Mouse (Mus musculus): ENCODE data around the gene Nynrin. TPM values are rescaled to one million over a fixed set of nuclear protein-coding genes. Genes with fewer than 3 reads are reported as not detected.

The Nynrin gene
- polyA plus RNA-seq, 1 experiment from 2014 or later = 2.2 TPM

- WGBS (ENCODE audit: insufficient replicate concordance) = 2% methylated on average over 18 of the region's 37 CpGs
- peaks cover 85% of the 10 kb centered on the region for H3K27me3 ChIP-seq
- peak overlapping the region; percentile 46 for H3K4me3 ChIP-seq (replicated peaks)
- H3K27ac ChIP-seq = peak overlapping the region; percentile 23; the same call in 1 of the 2 replicates
- H3K4me1 ChIP-seq (replicated peaks) = peaks cover 41% of the 10 kb centered on the region
- no peaks in the 10 kb centered on the region for H3K9me3 ChIP-seq (replicated peaks)
- H3K9ac ChIP-seq = no peak overlapping the region
- DNase-seq (no peak), ATAC-seq (ENCODE audit: low read depth) (no peak)
- H3K36me3 ChIP-seq = no peaks in the 10 kb centered on the region
- peak overlapping the region; percentile 49 for H3K4me2 ChIP-seq
These were observed 28.4 kb upstream of the Nynrin start for GRCm38 (mm10) chr14:55825216-55826051.

DNA sequence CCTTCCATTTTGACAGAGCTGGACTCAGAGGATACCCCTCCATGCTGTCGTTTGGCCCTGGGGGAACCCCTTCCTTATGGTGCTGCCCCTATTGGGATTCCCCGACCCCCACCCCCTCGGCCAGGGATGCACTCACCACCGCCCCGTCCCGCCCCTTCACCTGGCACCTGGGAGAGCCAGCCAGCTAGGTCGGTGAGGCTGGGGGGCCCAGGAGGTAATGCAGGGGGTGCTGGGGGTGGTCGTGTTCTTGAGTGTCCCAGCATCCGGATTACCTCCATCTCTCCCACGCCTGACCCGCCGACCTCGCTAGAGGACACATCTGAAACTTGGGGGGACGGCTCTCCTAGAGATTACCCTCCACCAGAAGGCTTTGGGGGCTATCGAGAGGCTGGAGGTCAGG, 27.7 kb upstream of the Nynrin start:
- H3K36me3 ChIP-seq = no peaks in the 10 kb centered on the region
- H3K4me3 ChIP-seq (replicated peaks) = peak overlapping the region; percentile 46
- 6% methylated on average over 15 of the region's 15 CpGs for WGBS (ENCODE audit: insufficient replicate concordance)
- ATAC-seq (ENCODE audit: low read depth) (no peak), DNase-seq (no peak)
- H3K9me3 ChIP-seq (replicated peaks) = no peaks in the 10 kb centered on the region
- H3K27ac ChIP-seq = no peak overlapping the region
- H3K4me1 ChIP-seq (replicated peaks) = peaks cover 41% of the 10 kb centered on the region
- peaks cover 92% of the 10 kb centered on the region for H3K27me3 ChIP-seq
- H3K4me2 ChIP-seq = peak overlapping the region; percentile 49
- H3K9ac ChIP-seq = no peak overlapping the region

GRCm38 (mm10) chr14:55826551-55827340, 27.1 kb upstream of the Nynrin start:
- peak overlapping the region; percentile 49 for H3K4me2 ChIP-seq
- H3K9me3 ChIP-seq (replicated peaks) = no peaks in the 10 kb centered on the region
- H3K4me1 ChIP-seq (replicated peaks) = peaks cover 41% of the 10 kb centered on the region
- DNase-seq (no peak), ATAC-seq (ENCODE audit: low read depth) (no peak)
- H3K4me3 ChIP-seq (replicated peaks) = peak overlapping the region; percentile 46
- H3K27ac ChIP-seq = no peak overlapping the region
- H3K36me3 ChIP-seq = no peaks in the 10 kb centered on the region
- 17% methylated on average over 41 of the region's 41 CpGs for WGBS (ENCODE audit: insufficient replicate concordance)
- H3K27me3 ChIP-seq = peaks cover 94% of the 10 kb centered on the region
- H3K9ac ChIP-seq = no peak overlapping the region

DNA sequence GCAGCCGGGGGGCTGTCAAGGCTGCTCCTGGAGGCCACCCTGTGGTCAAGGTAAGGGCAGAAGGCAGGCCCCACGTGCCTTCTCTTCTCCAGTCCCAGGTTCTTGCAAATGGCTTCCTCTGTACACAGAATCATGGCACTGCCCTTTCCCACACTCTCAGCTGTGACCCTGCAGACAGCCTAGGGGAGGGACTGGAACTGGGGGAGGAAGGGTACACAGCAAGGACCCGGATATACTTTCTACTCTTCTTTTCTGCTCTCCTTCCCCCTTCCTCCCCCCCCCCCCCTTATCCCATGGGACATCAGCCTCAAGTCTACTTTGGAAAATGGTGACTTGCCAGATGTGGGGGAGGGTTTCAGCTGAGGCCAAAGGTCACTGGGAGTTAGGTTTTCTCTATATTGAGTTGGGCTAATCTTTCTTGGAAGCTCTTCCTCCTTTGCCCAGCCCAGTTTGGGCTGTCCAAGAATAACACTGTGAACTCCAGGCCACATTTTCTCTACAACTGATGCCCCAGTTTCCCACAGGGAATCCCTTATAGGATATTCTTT, 25.0 kb upstream of the Nynrin start:
- ATAC-seq (ENCODE audit: low read depth) (no peak), DNase-seq (no peak)
- H3K27me3 ChIP-seq = peaks cover 82% of the 10 kb centered on the region
- H3K9ac ChIP-seq = no peak overlapping the region
- no peak overlapping the region for H3K4me2 ChIP-seq
- H3K4me3 ChIP-seq (replicated peaks) = no peak overlapping the region
- no peak overlapping the region for H3K27ac ChIP-seq
- peaks cover 28% of the 10 kb centered on the region for H3K4me1 ChIP-seq (replicated peaks)
- no peaks in the 10 kb centered on the region for H3K36me3 ChIP-seq
- H3K9me3 ChIP-seq (replicated peaks) = no peaks in the 10 kb centered on the region
- WGBS (ENCODE audit: insufficient replicate concordance) = 23% methylated on average over 3 of the region's 3 CpGs

DNA sequence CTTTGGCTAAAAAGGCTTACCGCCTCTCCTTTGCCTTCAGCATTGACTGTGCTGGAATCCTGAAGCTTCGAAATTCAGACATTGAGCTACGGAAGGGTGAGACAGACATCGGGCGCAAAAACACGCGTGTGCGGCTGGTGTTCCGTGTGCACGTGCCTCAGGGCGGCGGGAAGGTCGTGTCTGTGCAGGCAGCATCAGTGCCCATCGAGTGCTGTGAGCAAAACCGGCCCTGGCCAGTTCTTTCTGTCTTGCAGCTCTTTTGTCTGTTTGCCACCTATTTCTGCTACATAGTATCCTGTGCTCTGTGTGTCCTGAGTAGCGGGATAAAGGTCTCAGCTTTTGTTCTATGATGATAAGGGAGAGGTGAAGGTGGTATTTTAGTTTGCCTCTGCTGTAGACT, 24.0 kb upstream of the Nynrin start:
- no peak overlapping the region for H3K9ac ChIP-seq
- peaks cover 71% of the 10 kb centered on the region for H3K27me3 ChIP-seq
- WGBS (ENCODE audit: insufficient replicate concordance) = 71% methylated on average over 16 of the region's 16 CpGs
- H3K36me3 ChIP-seq = no peaks in the 10 kb centered on the region
- no peak for ATAC-seq (ENCODE audit: low read depth)
- H3K27ac ChIP-seq = no peak overlapping the region
- peaks cover 21% of the 10 kb centered on the region for H3K4me1 ChIP-seq (replicated peaks)
- H3K4me2 ChIP-seq = no peak overlapping the region
- no peak for DNase-seq
- no peak overlapping the region for H3K4me3 ChIP-seq (replicated peaks)
- no peaks in the 10 kb centered on the region for H3K9me3 ChIP-seq (replicated peaks)

DNA sequence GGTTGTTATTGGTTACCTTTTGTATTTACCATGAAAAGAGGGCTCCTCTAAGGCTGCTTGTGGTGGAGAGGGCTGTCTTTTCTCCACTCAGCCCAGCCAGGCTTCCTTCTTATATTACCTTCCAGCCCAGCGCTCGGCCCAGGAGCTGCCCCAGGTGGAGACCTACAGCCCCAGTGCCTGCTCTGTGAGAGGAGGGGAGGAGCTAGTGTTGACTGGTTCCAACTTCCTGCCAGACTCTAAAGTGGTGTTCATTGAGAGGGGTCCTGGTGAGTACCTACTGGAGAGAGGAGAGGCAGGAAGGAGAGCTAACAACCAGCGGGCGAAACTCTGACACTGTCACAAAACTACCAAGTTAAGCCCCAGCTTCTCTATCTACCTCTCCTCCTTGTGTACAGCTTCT, 23.5 kb upstream of the Nynrin start:
- Histone ChIP-seq H3K27me3 (peaks cover 67% of the 10 kb centered on the region), H3K4me1 (replicated peaks) (peaks cover 16% of the 10 kb centered on the region), H3K36me3 (no peaks in the 10 kb centered on the region), H3K9me3 (replicated peaks) (no peaks in the 10 kb centered on the region), H3K27ac (no peak overlapping the region), H3K4me2 (no peak overlapping the region), H3K9ac (no peak overlapping the region), H3K4me3 (replicated peaks) (no peak overlapping the region)
- WGBS (ENCODE audit: insufficient replicate concordance) = 62% methylated on average over 4 of the region's 4 CpGs
- DNase-seq (no peak), ATAC-seq (ENCODE audit: low read depth) (no peak; the same call in 1 of the 2 replicates)

- ATAC-seq (ENCODE audit: low read depth) (no peak), DNase-seq (no peak)
- no peaks in the 10 kb centered on the region for H3K9me3 ChIP-seq (replicated peaks)
- H3K27ac ChIP-seq = no peak overlapping the region
- peaks cover 7% of the 10 kb centered on the region for H3K4me1 ChIP-seq (replicated peaks)
- WGBS (ENCODE audit: insufficient replicate concordance) = 71% methylated on average over 4 of the region's 4 CpGs
- H3K4me3 ChIP-seq (replicated peaks) = no peak overlapping the region
- no peak overlapping the region for H3K4me2 ChIP-seq
- H3K36me3 ChIP-seq = no peaks in the 10 kb centered on the region
- H3K9ac ChIP-seq = no peak overlapping the region
- H3K27me3 ChIP-seq = peaks cover 39% of the 10 kb centered on the region
These were observed 20.7 kb upstream of the Nynrin start for GRCm38 (mm10) chr14:55833126-55833525.

DNA sequence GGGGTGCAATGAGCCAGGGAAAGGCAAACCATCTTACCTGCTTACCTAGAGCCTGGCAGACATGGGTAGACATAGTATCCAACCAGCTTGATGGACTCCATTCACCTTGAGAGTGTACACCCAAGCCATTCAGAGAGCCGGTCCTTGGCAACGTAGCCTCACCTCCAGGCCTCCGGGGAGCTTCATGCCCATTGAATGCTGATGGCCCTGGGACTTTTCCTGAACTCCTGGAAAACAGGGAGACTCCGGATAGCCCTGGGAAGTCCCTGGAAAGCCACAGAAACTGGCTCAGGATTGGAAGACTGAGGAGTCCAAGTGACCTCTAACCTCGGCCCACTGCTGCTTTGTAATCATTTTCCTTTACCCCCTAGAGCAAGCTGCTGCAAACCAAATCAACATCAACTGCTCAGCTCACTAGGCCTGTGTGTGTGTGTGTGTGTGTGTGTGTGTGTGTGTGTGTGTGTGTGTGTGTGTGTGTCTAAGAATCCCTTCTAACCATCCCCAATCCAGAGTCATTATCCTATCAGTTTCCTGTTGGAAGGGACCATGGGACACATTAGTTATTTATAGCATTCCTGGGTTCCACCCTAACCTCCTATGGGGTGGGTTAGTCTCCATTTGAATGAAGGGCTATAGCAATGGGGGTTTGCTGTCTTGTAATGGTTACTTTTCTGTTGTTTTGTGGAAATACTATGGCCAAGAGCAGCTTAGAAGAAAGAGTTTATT, 18.8 kb upstream of the Nynrin start:
- ATAC-seq (ENCODE audit: low read depth) (no peak), DNase-seq (no peak)
- H3K4me1 ChIP-seq (replicated peaks) = no peaks in the 10 kb centered on the region
- no peak overlapping the region for H3K9ac ChIP-seq
- no peak overlapping the region for H3K4me3 ChIP-seq (replicated peaks)
- WGBS (ENCODE audit: insufficient replicate concordance) = 71% methylated on average over 5 of the region's 5 CpGs
- H3K27ac ChIP-seq = no peak overlapping the region
- no peaks in the 10 kb centered on the region for H3K36me3 ChIP-seq
- no peak overlapping the region for H3K4me2 ChIP-seq
- no peaks in the 10 kb centered on the region for H3K9me3 ChIP-seq (replicated peaks)
- peaks cover 20% of the 10 kb centered on the region for H3K27me3 ChIP-seq

GRCm38 (mm10) chr14:55838312-55838711, 15.5 kb upstream of the Nynrin start:
- no peak overlapping the region for H3K9ac ChIP-seq
- no peak overlapping the region for H3K4me3 ChIP-seq (replicated peaks)
- no peak for DNase-seq
- H3K27ac ChIP-seq = no peak overlapping the region
- H3K4me2 ChIP-seq = no peak overlapping the region
- no peaks in the 10 kb centered on the region for H3K36me3 ChIP-seq
- WGBS (ENCODE audit: insufficient replicate concordance) = 64% methylated on average over 5 of the region's 5 CpGs
- H3K9me3 ChIP-seq (replicated peaks) = no peaks in the 10 kb centered on the region
- ATAC-seq (ENCODE audit: low read depth) = no peak
- 0 out of 2 replicates have a peak, but pooled peaks cover 3% of the 10 kb centered on the region for H3K27me3 ChIP-seq
- H3K4me1 ChIP-seq (replicated peaks) = no peaks in the 10 kb centered on the region

- 53% methylated on average over 4 of the region's 4 CpGs for WGBS (ENCODE audit: insufficient replicate concordance)
- H3K4me3 ChIP-seq (replicated peaks) = no peak overlapping the region
- H3K4me2 ChIP-seq = no peak overlapping the region
- no peak overlapping the region for H3K9ac ChIP-seq
- H3K27ac ChIP-seq = no peak overlapping the region
- no peaks in the 10 kb centered on the region for H3K4me1 ChIP-seq (replicated peaks)
- DNase-seq = no peak
- no peak for ATAC-seq (ENCODE audit: low read depth)
- no peaks in the 10 kb centered on the region for H3K27me3 ChIP-seq
- H3K9me3 ChIP-seq (replicated peaks) = no peaks in the 10 kb centered on the region
- no peaks in the 10 kb centered on the region for H3K36me3 ChIP-seq
These were observed 15.1 kb upstream of the Nynrin start for GRCm38 (mm10) chr14:55838740-55839139.

DNA sequence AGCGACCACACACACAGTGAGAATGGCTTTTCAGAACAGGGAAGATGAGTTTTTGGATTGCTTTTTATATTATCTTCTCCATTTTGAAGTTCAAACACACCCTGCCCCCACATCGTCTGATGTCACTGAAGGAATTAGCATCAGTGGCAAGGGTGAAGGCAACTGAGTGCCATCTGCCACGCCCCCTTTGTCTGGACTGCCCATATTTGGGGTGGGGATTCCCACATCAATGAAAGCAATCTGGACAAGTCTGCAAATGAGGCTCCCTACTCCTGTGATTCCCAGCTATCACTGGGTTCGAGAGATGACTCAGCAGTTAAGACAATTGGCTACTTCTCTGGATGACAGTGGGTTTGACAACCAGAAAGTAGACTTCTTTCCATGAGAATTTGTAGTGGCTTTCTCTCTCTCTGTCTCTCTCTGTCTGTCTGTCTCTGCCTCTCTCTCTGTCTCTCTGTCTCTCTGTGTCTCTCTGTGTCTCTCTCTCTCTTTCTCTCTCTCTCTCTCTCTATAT, 12.9 kb upstream of the Nynrin start:
- H3K9me3 ChIP-seq (replicated peaks) = no peaks in the 10 kb centered on the region
- DNase-seq = no peak
- no peaks in the 10 kb centered on the region for H3K36me3 ChIP-seq
- H3K4me2 ChIP-seq = no peak overlapping the region
- ATAC-seq (ENCODE audit: low read depth) = no peak
- no peak overlapping the region for H3K4me3 ChIP-seq (replicated peaks)
- H3K9ac ChIP-seq = no peak overlapping the region
- WGBS (ENCODE audit: insufficient replicate concordance) = 45% methylated on average over 4 of the region's 4 CpGs
- no peak overlapping the region for H3K27ac ChIP-seq
- H3K4me1 ChIP-seq (replicated peaks) = 0 out of 2 replicates have a peak, but pooled peaks cover 2% of the 10 kb centered on the region
- H3K27me3 ChIP-seq = no peaks in the 10 kb centered on the region
